Mouse (Mus musculus) A20 (cell line): ENCODE results near the gene Mboat2.
A peak's percentile ranks its signal among the peaks of the same experiment; 100 is the strongest.

Source experiments
- DNase-seq: peaks from one replicate; pipeline ENCODE4 v3.0.0-alpha.2; 2011; ENCODE audit warnings: low read depth, low spot score

Gene Mboat2

DNA sequence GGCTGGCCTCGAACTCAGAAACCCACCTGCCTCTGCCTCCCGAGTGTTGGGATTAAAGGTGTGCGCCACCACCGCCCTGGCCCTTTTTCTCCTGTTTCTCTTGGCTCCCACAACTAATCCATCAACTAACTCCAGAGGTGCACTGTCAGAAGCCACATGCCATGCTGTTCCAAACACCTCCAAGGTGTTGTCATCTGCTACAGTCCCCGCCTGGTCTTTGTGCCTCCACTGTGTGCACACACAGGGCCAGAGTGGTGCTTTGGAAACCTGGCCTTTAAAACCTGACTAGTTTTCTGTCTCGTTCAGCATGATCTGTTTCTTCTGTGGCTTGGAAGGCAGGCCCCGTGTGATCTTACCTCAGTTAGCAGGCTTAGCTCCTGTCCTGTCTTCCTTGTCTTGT lies 113.9 kb downstream of the Mboat2 start:
- no peak for DNase-seq

DNA sequence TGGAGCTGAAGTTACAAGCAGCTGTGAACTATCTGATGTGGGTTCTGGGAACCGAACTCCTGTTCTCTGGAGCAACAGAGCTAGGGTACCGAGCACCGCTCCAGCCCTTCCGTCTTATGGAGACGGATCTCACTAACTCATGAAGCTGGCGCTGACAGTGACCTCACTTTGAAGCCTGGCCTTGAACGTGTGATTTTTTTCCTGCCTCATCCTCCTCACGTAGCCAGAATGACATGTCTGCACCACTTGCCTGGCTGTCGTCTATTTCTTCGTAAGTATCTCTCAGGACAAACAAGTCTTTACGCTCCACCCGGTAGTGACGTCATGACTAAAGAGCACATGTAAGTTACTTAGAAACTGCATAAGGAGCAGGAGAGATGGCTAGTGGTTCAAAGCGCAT lies 116.4 kb downstream of the Mboat2 start:
- no peak for DNase-seq

DNA sequence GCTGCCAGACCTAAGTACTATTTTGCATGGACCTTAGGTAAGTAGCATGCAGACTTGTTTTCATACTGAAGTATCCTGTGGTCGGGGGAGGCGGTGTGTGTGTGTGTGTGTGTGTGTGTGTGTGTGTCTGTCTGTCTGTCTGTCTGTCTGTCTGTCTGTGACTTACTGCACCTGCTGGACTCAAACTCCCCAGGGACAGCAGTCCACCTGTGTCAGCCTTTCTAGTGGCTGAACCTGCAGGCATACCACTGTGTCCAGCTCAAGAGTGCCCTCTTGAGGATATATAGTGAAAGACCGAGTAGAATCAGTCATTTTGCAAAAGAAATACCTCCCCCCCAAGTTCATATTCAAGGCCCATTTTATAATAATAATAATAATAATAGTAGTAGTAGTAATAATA lies 117.7 kb downstream of the Mboat2 start:
- DNase-seq = peak; percentile 69

DNA sequence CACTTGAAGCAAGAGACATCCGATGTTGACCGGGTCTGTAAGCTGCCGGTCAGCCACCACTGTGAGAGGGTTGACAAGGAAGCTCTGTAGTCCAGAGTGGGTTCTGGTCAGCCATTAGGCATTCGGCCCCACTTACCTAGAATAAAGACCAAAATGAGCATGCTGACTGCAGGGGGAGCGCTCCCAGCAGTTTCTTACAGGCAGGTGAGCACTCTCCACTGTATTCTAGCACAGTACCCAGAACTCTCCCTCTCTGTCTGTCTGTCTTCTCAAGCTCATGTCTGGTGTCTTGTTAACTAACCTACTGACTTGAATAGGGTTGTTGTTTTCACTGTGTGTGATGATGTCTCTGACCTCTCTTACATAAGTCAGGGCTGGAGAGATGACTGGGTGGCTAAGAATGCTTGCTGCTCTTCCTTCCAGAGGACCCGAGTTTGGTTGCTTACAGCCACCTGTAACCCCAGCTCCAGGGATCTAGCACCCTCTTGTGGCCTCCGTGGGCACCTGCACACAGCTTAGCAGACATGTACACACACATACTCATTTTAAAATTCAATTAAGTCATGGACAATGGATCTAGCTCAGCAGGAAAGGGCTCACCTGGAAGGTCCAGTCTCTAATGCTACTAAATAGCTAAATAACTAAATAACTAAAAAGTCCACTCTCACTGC lies 119.8 kb downstream of the Mboat2 start:
- DNase-seq = peak; percentile 47

DNA sequence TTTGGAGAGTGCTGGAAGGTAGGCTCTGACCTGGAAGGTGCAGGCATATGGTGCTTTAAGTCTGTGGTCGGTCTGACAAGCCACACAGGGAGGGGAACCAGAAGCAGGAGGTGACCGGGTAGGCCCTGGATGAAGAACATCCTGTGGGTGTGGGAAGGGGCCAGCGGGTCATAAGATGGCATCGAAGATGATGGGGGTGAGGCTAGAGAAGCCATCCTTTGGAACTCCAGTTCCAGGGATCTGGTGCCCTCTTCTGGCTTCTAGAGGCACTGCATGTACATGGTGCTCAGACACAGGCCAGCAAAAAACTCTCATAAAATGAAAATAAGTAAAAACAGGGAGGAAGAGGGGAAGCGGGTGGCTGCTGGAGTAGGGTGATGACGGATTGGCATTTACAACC lies 121.5 kb downstream of the Mboat2 start:
- DNase-seq = peak; percentile 72

DNA sequence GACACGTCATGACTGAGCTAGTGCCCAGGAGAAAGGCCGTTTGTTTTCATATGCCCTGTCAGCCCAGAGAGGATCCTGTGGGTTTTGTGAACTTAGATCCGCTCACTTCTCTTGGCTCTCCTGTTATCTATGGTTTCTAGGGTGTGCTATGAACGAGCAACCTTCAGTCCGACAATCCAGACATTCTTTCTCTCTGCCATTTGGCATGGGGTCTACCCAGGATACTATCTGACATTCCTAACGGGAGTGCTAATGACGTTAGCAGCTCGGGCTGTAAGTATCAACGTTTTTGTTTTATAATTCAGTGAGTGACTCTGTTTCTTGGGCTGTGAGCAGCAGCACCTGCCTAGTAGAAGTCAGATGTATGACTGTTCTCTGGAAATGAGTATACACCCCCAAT lies 124.5 kb downstream of the Mboat2 start:
- DNase-seq = no peak

DNA sequence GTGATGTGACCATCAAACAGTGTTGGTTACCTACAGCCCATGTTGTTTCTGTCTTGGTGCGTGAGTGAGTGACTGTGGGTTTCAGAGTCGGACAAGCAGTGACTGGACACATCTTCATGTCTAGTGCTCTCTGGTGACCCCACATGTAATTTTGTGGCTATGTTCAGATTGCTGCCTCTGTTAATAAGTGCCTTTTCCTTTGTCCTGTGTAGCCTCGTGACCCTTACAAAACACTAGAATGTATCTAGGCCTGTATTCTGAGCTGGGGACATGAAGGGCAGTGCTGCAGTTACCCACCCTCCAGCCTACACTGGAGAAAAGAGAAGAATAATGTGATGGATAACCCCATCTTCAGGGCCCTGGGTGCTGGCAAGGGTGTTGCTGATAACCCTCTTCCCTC lies 127.8 kb downstream of the Mboat2 start:
- no peak for DNase-seq

DNA sequence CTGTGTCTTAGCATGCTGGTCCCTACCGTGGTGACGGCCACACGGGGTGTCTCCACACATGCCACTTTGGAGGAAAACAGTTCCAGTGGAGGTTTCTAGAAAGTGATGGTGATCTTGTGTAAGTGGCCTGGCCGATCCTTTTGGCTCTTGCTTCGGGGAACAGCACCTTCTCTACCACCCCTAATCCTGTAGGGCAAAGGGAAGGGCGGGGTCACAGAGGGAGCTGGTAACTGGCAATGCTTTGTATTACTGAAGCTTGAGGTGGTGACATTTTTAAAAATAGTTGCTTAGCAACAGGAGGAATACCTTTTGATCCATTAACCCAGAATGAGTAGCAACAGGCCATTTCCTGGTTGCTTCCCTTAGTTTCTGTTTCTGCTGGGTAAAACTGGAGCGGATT lies 131.1 kb downstream of the Mboat2 start:
- no peak for DNase-seq

DNA sequence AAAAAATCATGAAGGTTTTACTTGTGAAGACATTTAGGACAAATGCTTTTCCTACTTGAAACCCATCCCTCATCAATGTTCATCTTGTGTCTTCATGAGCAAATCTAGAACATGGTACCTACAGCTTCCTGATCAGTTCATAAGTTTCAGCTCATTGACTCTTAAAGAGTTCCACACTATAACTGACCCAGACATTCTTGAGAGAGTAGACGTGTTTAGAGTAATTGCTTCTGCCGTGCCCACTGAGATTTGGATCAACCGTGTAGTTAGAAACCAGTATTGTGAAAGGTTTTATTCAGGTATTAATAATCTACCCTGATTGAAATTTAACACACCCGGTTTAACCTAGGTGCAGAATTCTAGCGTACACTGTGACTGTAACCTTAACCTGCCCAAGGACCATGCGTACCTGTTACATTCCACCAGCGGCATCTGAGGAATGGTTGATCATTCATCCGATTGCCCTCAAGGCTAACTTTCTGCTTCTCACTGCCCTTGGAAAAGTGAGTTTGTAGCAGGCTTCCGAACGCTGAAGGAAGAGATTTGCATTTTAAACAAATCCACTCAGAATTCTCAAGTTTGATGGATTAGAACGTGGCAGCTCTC lies 131.8 kb downstream of the Mboat2 start:
- no peak for DNase-seq

DNA sequence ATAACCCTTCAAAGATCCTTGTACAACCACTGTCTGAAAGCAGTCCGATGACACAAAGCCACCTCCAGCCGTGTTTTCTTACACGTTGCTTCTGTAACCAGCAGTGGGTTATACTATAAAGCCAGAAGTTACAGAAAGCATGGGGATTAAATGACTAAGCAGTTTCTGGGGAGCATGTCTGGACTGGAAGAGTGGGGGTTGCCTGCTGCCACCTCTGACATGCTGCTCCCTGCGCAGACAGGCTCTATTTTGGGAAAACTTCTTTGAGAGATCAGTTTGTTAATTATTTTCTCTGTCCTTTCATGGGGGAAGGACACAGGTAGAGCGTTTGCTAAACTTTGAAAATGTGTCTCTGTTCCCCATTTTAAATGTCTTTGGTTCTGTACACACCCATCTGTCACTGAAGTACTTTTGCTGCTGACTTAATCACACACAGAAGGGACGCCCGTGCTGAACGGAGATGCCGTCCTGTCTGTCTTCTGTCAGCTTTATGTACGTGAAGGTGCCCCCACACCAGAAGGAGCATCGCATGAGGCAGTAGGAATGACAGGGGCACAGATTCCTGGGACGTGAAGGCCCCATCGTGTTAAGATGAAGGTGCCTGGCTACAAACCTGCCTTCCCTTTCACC lies 132.8 kb downstream of the Mboat2 start:
- DNase-seq = peak; percentile 26

DNA sequence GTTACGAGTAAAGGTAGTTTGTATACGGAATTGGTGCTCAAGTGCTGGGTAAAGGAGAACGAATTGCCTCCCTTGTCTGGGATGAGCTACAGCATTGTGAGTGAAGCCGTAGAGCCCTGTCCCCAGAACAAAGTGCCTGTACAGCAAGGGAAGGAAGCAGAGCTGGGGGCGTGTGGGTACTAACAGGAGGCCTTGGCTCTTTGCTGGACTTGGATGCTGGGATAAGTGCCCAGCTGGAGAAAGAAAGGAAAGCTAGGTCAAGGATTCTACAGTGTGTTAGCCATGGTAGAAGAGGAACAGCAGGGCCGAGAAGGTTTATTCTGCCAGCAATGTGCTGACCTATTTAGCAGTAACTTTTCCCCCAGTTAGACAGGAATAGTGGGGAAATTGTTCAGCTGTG lies 134.7 kb downstream of the Mboat2 start:
- DNase-seq = no peak

DNA sequence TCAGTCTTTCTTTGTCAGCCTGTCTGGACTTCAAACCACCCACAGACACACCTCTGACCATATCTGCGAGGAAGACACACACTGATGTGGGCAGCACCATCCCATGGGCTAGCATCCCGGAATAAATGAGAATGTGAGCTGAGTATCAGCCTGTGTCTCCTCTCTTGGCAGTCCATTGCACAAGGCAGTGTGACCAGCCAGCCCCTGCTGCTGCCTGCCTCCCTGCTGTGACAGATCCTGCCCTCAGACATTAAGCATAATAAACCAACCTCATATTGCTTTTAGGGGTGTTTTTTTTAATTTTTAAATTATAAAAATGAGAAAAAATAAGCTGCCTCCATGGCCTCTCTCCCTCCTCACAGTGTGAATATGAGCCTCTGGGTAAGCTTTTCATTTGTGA lies 135.4 kb downstream of the Mboat2 start:
- DNase-seq = no peak

DNA sequence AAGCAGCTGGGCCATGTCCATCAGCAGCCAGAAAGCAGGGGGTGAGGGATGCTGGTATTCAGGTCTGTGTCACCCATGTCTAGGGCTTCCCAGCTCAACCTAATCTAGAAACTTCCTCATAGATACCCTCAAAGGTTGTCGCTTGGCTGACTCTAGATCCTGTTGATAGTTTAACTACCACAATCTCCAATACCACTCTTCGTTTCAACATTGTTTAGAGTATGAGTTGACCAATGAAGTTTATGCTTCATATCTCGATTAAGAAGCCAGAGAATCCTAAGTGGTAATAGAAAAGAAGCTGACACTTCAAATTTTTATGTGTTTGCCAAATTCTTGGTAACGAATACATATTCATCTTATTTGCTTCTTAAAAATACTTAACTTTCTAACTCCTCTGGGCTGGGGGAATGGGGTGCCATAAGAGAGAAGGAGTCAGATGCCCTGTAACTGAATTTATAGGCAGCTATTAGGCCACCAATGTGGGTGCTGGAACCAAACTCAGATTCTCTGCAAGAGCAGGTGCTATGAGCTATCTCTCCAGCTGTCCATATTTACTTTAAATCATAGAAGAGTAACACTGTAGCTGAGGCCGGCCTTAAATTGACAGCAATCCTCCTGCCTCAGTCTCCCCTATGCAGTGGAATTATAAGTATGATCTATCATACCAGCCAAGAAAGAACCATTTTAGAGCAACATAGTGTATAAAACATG lies 141.0 kb downstream of the Mboat2 start:
- no peak for DNase-seq

DNA sequence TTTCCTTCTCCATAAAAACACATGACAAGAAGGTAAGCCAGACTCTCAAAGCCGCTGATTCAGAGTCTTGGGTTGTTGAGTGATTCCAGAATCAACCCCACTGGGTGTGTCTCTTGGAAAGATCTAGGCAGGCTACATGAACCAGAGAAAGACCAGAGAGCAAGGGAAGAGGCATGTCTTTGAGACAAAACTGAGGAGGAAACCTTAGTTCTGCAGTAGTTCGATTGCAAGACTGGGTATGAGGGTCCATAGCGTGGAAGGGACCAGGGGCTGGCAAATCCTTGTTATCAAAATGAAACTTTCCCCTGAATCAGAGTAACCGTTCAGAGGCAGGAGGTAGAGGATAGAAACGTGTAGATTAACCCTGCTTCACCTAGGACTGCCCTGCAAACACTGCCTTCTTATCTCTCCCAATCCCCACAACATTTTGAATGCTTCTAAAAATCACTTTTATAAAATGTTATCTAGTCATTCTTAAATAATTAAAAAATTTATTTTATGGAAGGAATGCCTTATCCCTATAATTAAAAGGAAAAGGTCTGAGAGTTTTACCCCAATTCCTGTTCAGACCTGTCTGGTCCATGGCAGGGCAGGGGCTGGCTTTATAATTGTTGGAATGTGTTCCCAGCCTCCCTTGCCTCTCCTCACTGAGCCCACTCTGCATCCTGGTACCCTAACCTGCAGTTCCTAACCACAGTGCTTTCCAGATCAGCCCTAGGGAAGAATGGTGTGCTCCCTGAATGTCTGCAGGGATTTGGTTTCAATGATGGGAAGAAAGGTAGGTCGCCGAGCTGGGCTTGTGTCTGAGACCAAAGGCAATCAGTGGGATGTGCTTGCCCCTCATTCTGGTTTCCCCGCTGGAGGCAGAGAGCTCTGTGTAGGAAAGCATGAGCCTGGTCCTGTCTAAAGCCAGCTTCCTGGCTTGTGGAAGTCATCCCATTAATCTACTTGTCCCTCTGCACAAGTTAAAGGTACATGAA lies 142.0 kb downstream of the Mboat2 start:
- no peak for DNase-seq

DNA sequence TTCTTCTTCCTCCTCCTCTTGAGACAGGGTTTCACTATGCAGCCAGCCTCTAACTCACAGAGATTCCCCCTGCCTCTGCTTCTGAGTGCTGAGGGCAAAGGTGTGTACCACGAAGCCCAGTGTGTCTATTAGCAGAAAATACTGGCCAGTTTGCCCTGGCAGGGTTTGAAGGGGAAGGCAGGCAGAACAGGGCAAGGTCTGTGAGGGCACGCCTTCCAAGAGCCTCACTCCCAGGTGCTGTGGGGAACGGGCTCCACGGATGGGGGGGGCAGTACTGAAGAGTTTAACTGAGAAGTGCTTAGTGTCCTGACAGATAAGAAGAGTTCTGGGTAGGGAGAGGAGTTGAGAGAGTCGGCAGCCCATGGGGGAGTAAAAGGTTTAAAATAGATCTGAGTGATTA lies 142.9 kb downstream of the Mboat2 start:
- DNase-seq = no peak

DNA sequence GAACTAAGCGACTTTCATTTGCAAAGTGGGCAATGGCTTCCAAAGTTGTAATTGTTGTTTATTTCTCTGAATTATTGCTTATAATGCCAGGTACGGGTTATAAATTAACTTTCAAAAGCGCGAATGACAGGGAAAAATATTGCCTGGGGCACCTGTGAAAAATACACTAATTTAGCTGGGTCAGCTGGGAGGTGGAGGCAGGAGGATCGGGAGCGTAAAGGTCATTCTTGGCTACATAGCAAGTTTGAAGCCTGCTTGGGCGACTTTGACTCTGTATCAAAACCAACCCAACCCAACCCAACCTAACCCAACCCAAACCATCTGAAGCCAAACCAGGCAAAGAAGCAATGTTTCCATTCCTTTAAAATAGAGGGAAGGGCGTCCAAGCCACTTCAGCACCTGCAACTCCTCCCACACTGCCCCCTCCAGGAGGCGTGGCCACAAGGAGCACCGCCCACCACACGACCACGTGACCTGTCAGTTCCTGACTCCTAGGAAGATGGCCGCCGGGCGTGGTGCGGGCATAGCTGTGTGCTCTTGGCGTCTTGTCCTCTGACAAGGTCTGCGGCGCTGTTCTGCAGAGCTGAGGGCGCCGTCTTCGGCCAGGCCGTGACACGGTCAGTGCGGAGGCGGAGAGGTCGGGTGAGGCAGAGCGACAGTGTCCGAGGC lies 143.9 kb downstream of the Mboat2 start, which contains the start of gene Kidins220:
TSS of gene Kidins220 (plus strand) at position 480 of the 669 bp plus-strand sequence.
- peak; percentile 93 for DNase-seq

DNA sequence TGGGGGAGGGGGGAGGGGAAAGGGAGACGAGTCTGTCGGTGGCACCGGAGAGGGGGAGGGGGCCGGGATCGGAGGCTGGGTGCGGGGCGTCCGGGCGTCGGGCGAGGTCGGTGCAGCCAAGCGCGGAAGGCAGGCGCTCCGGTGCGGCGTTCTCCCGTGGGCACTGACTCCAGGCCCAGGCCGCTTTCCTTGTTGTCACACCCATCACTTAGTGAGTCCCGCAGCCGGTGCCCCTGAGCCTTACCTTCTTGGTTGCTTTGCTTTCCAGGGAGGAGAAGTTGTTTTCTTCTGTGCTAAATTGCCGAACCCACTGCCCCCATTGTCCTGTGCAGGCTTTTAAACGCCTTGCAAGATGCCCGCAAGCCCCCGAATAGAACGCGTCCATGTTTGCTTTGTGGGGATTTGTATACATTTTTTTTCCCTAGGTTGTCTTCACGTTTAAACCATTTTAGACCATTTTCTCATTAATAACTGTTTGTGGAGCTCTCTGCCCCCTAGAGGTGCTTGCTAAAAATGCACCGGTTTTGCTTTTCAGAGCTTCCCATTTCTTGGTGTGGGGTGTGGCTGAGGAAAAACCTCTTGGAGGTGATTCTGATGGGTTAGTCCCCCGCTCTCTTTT lies 144.5 kb downstream of the Mboat2 start:
- DNase-seq = peak; percentile 83

DNA sequence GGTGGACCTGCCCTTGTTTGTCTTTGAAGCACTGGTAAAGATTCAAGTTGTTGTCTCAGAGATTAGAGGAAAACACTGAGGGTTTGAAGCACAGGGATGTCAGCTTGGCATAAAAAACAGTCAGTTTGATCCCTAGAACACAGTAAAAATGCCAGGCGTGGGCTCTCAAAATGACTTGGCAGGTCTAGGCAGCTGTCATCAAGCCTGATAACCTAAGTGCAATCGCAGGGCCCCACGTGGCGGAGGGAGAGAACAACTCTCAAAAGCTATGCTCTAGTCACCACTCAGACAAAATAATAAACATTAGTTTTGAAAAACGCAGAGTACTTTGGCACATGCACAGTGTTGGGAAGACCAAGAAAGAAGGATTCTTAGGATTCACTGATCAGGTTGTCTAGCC lies 154.5 kb downstream of the Mboat2 start:
- no peak for DNase-seq

DNA sequence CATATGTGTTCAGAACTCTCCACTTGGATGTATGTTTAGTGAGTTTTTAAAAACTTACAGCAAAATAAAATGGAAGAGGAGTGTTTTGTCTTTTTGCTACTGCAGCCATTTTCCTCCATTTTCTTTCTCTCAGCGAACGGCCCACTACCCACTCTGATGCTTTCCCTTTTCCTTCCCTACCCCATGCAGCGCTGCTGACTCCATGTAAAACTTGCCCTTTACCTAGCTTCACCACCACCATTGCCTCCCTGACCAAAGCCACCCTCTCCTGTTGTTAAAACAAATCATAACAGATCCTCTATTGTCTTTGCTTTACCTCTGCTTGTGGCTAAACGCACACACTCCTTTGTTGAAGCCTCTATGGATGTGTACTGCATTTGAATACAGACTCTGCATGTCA lies 164.7 kb downstream of the Mboat2 start:
- DNase-seq = no peak

DNA sequence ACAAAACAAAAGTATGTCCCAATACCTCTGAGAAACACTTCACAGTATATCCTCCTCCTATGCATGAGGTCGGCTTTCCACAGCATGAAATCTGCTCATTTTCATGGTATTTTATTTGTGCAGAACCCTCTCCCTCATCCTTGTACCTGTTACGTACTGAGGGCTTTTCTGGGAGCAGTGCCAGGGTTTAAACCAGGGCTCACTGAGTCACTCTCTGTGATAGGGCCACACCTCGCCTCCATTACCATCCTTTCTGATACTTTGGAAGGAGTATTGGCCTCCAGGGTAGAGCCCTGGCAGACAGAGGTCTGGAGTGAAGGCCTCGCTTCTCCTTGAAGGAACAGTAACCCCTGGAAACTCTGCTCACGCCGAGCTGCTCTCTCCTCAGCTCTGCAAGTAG lies 174.7 kb downstream of the Mboat2 start:
- no peak for DNase-seq
